Mouse (Mus musculus) ovary, adult 18-20 months (tissue): ENCODE measurements around the gene Atp8a2.
"Not testable (repeated sequence)": the region's sequence is repeated elsewhere in the genome, so short reads cannot be mapped to it uniquely, and the experiment has no call there.

ENCODE experiments used
- DNase-seq: peaks from one replicate; pipeline ENCODE4 v3.0.0; 2022; ENCODE audit warnings: low spot score, mixed read lengths

Atp8a2 gene

DNA sequence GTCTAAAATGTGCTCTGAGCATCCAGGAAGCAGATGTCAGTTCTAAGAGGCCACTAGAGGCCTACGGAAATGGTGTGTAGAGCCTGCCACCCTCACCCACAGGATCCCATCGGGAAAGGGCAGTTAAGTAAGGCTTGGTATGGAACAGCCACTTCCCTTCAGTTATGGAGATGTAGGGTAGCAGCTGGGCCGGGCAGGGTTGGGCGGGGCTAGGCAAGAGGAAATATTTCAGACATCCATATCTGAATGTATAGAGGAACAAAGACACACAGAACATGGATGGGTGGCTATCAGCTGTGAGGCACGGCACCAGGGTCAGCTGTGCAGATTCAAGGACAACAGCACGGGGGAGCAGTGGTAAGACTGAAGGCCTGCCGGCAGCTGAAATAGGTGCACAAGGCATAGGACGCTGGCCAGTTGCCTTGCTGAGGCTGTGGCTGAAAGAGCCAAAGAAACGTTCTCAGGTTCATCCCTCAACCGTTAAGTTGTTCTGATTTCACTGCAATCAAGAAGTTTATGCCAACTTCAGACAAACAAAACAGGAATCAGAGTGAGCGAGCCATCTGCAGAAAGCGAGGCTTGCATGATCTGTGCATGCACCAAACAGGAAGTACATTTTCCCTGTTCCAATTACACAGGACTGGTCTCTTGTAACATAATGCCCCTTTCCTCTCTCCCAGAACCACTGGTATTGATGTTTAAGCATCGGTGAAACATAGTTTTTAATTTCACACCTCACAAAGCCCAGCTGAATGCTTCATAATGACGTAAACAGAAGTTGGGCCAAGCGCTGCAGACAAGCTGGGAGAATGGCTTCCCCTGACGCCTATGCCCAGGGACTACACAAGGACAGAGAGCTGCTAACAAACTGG is 549.9 kb downstream of the Atp8a2 start:
- DNase-seq, result peak; percentile 37

DNA sequence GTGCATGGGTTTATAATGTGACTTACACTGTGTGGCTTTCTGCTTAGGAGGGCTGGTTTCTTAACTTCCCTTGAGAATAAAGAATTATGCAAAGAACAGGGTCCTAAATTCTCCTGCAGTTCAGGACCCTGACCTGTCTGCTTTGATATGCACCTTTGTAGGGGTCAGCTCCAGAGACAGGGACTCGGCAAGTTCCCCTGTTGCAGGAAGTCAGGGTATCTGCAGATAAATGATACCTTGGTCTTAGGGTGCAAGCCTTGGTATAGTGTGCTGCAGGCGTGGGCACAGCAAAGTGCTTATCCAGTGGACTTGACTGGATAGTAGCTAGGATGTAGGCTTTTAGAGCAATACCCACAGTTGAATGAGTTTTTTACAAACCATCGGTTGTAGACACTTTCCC is 552.1 kb downstream of the Atp8a2 start:
- no peak for DNase-seq

DNA sequence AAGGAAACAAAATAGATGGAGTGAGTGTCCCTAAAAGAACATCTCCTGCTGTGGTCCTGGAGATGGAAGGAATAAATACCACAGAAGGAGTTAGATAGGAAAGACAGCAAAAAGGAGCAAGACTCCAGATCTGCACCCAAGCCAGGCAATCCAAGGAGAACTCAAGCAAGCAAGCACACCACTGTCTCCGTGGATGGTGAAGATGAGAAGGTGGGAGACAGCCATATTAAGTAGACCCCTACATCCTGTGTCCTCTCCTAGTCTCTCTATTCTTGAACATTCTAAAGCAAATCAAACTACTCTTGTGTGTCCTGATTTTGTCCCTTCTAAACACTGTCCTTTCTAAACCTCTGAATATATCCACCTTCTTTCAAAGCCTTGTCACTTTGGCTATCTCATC is 552.8 kb downstream of the Atp8a2 start:
- DNase-seq, result no peak

DNA sequence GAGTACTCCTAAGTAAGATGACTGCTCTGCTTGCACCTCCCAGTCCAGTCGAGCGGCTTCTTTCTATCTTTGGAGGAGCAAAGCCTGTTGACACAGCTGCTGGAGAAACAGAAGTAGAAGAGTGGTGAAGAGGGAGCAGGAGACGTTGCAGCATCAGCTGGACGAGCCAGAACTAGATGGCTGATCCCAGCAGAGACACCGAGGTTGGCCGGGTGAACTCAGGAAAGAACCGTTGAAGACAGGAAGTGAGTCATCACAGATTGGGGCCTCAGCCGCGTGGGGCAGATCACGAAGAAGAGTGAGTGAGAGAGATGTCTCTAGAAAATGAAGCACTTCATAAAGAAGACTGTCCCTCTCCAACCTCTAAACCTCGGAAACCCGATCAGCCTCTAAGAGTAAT is 553.4 kb downstream of the Atp8a2 start:
- DNase-seq, result no peak

DNA sequence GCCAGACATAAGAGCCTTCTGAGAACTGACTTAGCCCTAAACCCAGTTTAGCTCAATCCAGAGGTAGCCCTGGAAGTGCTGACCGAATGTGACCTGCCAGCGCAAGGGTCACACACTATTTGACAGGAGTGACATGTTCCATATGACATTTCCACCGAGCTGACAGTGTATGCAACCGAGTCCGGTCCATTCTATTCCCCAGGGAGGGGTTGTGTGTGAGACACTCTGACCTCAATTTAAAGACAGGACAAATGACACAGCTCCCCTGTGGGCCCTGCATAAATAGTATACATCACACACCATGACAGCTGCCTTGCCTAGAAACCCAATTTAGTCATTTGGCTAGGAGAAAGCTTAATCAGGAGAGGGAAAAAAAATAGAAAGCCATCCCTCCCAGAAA is 555.1 kb downstream of the Atp8a2 start:
- no peak for DNase-seq

DNA sequence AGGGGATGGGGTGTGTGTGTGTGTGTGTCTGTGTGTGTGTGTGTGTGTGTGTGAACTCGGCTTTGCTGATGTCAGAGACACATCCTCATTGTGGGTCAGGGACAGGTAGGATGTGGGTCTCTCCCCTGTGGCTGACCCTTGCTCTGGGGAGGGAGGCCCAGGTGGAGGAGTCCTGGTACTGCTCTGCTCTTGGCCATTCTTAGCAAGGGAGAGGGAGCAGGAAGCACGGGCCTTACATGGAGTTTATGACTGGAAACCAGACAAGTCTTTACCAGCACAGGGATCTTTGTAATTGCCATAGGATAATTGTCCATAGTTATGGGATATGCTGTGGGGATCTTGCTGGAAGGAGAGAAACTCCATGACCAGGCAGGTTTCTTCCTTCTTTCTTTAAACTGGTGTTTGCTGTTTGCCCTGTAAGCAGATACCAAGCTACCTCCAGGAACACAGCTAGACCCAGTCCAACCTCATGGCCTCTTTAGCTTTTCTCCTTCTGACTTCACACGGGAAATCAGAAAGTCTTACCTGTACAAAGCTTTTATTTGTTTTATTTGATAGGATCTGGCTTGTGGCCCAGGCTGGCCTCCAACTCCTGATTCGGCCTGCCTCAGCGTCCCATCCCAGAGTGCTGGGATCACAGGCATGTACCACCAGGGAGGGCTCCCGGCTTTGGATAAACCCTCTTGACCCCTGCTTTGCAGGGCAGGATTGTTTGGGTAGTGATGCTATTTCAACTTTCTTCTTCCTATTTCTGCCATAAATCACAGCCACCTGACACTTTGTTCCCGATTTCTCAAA is 557.9 kb downstream of the Atp8a2 start:
- DNase-seq, result no peak

DNA sequence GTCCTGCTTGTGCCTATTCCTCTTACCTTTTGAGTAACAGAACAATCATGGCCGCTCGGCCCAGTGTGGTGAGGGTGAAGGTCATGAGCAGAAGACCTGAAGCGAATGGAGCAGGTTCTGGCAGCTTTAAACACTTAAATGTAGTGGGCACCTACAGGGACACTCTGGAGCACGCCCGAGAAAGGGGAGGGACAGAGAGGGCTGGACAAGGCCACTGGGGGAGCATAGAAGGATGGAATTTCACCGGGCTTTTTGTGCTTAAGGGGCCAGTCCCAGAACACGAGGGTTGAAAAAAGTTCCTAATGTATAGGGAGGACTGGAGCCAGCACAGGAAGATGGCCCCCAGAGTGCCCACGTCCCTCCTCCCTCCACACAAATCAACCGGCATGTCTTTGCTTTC is 563.0 kb downstream of the Atp8a2 start:
- DNase-seq, result no peak

DNA sequence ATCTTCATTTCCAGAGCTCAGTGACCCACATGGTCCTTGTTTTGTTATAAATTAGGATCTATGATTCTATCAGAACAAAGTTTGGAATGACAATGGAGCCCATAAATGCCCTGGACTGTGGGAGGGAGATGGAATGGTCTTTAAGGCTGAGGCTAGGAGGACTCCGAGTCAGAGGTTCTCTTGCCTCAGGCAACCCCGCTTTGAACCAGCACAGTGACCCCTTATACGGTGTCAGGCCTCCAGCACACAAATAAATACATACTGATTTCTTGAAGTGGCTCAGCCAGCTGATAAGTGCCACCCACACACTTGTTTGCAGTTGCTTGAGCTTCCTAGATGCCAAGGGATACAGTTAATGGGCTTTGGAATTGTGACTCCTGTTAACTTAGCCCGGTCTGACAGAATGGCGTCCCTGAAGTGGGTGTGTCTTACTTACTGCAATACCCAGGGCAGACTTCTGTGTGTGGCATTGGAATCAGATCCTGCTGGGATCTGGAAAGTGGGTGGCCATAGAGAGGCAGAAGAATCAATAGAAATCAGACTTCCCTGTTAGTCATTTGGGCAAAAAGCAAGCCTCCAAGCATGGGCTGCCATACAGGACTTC is 563.6 kb downstream of the Atp8a2 start:
- no peak for DNase-seq

DNA sequence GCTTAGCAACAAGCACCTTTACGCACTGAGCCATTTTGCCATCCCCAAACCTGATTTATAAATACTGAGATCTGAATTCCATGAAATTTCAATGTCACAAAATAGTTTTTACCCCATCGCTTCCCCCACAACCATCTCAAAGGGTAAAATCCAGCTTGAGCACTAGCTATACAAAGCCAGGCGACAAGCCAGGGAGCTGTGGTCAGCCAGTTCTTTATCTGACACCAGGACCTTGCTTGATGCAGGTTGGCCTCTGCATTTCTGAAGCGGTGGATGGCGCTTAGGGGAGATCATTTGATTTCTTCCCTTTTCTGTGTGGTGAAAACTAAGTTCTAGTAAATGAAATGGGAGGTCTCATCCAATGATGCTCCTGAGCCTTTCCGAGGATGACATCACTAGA is 564.9 kb downstream of the Atp8a2 start:
- DNase-seq, result no peak

DNA sequence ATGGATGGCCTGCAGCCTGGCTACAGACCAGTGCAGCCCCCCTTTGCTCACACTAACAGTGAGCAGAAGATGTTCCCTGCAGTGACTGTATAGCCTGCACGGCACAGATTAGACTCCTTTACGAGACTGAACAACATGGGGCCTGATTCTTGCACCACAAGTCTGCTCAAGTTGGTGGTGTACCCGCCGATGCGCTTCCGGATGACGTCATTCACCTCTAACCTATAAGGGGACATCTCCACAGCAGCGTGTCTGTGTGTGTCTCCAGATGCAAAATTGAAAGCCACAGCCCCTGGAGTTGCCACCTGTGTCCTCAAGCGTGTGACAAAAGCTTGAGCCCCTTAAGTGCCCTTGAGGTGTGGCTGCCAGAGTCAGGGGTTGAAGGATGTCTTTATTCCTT is 566.9 kb downstream of the Atp8a2 start:
- no peak for DNase-seq

DNA sequence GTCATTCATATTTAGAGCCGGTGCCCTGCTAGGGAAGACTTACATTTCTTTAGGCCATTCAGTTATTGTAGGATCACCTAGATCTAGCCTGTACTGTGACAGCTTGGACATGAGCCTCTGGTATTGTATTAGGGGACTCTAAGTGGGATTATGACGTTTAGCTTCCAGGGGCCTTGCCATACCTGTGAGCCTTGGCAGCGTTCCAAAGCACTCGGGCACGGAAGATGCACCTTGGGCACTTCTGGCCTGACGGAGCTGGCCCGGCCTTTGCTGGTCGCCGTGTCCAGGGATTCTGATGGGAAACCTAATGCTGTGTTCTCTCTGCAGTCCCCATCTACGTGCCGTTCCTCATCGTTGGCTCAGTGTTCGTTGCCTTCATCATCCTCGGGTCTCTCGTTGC is 567.7 kb downstream of the Atp8a2 start:
- DNase-seq, result no peak

DNA sequence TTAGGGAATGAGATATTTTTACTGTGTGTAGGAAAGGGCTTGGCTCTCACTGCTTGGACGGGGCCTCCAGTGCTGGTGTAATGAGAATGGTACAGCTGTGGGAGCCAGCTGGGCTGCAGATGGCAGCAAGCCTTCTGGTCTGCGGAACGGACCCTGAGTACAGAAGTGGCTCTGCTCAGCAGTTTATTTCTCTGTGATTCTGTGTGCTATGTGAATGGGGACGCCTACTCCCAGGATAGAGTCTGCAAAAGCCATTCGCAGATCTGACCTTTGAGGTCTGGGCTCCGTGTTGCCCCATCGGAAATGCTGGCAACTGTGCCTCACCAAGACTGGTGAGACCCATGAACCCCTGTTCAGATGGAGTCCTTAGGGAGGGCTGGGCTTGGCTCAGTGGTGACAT is 569.2 kb downstream of the Atp8a2 start:
- DNase-seq, result no peak

DNA sequence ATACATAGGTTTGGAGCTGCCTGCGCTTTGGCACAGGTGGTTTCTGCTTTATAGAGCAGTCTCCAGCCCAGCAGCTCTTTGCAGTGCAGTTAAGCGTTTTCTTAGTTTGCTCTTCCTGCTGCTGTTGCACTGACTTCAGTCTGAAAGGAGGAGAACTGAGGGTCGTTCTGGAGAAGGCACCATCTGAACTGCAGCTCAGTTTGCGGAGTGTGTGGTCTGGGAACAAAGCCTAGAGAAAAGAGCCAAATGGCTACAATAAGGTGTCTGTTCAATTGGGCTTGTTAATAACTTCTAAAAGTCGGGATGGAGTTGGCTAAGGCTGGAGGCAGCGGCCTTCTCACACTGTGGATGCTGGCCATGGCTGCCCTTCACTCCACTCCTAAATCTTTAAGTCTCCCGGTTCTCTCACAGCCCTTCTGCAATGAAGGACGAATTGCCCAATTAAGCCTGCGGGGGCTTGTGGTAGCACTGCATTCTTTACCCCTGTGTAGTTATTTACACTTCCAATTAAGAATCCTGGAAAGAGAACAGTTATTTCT is 569.8 kb downstream of the Atp8a2 start:
- no peak for DNase-seq

DNA sequence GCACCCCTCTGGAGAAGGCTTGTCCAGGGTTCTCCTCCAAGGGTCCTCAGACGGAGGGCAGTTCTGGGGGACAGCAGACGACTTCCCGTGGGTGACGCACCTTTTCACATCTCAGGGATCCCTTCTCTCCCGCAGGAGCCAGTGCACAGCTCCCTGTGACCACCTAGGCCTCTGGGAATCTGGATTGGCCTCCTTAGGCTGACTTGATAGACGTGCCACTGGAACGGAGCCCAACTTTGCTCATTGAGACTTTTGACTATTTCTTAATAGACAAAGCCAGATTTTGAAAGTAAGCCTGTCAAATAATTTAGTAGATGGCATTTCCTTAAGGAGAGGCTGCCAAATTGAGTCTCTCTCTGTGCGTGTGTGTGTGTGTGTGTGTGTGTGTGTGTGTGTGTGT is 570.3 kb downstream of the Atp8a2 start:
- no peak for DNase-seq

DNA sequence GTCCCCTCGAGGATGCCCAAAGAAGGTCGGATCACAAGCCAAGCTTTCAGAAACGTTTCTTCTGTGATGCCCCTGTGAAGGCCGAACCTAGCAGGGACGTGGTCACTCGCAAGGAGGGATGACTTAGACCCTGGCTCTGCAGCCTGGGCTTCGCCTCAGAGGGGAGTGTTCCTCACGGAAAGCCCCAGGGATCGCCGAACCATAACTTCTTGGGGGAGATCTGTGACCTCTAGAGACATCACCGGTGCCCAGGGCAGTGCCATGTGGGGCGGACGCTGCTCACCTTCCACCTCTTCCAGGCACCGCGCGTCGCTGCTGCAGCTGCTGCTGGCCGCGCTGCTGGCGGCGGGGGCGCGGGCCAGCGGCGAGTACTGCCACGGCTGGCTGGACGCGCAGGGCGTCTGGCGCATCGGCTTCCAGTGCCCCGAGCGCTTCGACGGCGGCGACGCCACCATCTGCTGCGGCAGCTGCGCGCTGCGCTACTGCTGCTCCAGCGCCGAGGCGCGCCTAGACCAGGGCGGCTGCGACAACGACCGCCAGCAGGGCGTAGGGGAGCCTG is 571.1 kb downstream of the Atp8a2 start:
- DNase-seq, result no peak

DNA sequence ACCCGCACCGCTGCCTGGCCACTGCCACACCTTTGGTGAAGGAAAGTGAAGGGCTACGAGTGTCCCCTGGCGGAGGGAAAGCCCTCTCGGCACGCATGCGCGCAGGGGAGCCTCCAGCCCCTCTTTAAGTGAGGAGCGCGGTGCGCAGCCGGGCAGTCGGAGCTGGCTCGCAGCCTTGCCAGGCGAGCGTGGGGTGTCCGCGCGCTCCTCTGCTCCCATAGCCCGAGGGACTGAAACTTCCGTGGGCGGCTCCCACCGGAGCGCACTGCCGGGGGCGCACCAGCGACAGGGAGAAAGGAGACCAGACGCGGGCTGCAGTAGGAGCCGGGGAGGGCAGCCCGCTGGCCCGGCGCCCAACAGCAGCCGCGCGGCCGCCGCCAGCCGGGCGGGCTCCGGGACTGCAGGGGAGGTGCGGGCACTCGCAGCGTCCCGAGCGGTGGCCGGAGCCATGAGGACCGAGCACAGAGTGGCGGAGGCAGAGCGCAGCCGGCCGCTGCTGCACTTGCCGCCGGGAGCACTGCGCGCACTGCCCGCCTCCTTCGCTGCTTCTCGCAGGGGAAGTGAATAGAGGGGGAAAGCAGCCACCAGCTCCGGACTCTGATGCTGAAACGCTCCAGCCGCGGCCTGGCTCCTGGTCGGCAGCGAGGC is 571.7 kb downstream of the Atp8a2 start, which contains the start of gene Shisa2:
Gene Shisa2 (plus strand): TSS at position 151 of the 648 bp plus-strand sequence.
- DNase-seq, result peak; percentile 77

DNA sequence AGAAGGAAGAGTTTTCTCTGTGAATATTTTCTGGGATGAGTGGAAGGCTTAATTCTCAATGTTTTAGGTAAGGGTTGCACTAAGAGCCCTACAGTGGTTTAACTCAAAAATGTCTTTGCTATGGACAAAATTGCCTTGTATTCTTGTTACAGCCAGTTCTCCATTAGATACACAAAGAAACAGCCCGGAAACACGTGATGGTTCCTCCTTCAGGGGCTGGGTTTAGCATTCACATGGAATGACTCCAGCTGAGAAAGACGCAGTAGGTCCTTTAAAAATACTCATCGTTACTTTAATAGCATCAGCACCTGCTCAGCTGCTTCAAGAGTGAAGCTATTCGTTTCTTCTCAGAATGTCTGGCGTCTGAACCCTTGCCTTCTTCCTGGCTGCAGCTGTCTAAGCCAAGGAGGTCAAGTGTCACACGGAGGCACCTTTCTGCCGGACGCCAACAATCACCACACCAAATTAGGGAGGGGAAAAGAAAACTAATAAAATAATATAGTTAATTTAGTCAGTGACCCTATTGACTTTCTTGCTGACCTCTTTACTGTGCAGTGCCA is 572.6 kb downstream of the Atp8a2 start:
- DNase-seq, result no peak

DNA sequence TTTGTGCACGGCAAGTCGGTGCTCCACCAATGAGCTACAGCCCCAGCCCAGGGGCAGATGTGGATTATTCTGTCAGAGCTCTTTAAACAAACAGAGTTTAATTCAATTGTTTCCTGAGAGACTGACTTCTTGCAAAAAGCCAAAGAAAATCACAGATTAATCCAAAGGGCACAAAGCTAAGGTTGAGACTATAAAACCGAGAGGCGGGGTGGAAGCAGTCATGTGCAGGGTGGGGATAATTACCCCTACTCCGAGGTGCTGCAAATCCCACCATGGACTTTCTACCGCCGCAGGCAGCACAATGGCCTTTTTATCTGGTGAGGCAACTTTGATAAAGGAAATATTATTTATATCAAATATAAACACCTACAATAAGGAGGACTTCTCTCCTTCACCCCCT is 580.2 kb downstream of the Atp8a2 start:
- no peak for DNase-seq

DNA sequence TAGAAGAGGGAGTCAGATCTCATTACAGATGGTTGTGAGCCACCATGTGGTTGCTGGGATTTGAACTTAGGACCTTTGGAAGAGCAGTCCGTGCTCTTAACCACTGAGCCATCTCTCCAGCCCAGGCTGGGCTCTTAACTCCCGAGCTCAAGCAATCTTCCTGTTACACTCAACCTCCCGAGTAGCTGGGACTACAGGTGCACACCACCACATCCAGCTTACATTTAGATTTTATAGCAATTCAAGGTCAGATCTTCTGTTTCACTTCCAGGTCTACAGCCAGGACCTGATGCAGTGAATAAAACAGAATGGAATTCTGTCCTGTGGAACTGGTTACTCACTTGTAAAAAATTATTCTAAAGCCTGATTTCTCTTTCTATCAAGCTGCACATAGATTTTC is 582.8 kb downstream of the Atp8a2 start:
- DNase-seq, result not testable (repeated sequence)

DNA sequence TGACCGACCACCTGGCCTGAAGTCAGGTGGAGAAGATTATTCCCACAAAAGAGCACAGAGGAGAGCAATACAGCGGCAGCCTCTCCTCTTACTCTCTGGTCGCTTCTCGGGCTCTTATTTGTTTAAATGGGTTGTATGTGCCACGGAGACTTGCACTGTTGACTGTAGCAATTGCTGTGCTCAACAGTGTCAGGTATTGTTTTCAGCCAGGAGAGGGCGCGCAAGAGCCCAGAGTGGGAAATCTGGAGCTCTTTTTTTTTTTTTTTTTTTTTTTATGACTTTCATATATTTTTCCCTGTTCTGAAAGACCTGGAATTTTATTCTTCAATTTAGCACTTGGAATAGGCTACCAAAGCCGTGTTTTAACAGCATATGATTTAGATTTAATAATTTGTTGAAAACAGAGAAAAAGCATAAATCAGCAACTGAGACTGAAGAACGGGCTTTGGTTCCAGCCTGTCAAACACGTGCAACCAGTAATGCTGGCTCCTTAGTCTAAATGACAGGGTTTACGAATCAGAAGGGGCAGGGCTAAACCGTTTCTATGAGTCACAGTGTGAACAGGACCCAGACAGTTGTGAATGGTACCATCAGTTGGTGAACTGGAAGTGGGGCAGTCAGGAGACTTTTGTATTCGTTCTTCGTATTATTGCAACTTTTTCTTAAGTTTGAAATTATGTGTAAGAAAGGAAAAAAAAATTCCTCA is 583.9 kb downstream of the Atp8a2 start:
- no peak for DNase-seq

DNA sequence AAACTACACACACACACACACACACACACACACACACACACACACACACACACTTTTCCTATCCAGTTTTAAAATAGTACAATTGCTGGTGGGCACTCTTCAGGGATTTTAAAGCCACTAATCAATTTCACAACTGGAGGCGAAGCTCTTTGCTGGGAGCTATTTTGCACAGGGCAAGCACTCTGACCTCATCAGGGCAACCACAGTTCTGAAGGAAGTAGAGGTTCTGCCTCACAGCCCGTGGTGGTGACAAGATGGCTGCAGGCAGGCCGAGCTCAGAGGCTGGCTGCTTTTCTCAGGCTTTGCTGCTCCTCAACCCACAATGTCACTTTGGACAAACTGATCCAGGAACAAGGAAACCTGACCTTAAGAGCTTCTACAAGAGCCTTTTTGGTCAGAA is 590.0 kb downstream of the Atp8a2 start:
- no peak for DNase-seq
